Mouse (Mus musculus) limb, embryonic 14.5 days (tissue): ENCODE data around the gene Scfd2. TPM values are rescaled to one million over a fixed set of nuclear protein-coding genes. Genes with fewer than 3 reads are reported as not detected.
A peak's percentile ranks its signal among the peaks of the same experiment; 100 is the strongest.

Experiments used
- ATAC-seq: fragments of 200-750 bp; cut with Nextera tagmentation; 2 replicates; pipeline ENCODE4 v1.8.0; 2017; ENCODE audit warnings: low read depth, moderate number of reproducible peaks, moderate TSS enrichment; ENCODE audit not compliant: low FRiP score
- DNase-seq: peaks from one replicate; pipeline ENCODE4 v3.0.0-alpha.2; 2015; ENCODE audit warnings: low spot score
- H3K27ac ChIP-seq: fragments of 300-500 bp; sonication (generic); replicated peaks from 2 replicates; pipeline ENCODE4 v1.5.1; 2014; ENCODE audit warnings: low read depth, mild to moderate bottlenecking, low read length, moderate library complexity, mixed read lengths
- H3K27me3 ChIP-seq: fragments of 300-500 bp; sonication (generic); 2 replicates; pipeline ENCODE4 v1.6.1; 2014; ENCODE audit warnings: low read length, mixed read lengths; ENCODE audit not compliant: control insufficient read depth, insufficient read depth
- H3K36me3 ChIP-seq: fragments of 300-500 bp; sonication (generic); 2 replicates; pipeline ENCODE4 v1.6.1; 2014; ENCODE audit warnings: mild to moderate bottlenecking, low read length, moderate library complexity, mixed read lengths; ENCODE audit not compliant: control insufficient read depth, insufficient read depth
- H3K4me1 ChIP-seq: fragments of 300-500 bp; sonication (generic); 2 replicates; pipeline ENCODE4 v1.6.1; 2014; ENCODE audit warnings: antibody characterized with exemption, low read length, mixed read lengths; ENCODE audit not compliant: control insufficient read depth, insufficient read depth
- H3K4me2 ChIP-seq: fragments of 300-500 bp; sonication (generic); replicated peaks from 2 replicates; pipeline ENCODE4 v1.6.1; 2014; ENCODE audit warnings: low read depth, mild to moderate bottlenecking, low read length, moderate library complexity; ENCODE audit not compliant: severe bottlenecking
- H3K4me3 ChIP-seq: fragments of 300-500 bp; sonication (generic); replicated peaks from 2 replicates; pipeline ENCODE4 v1.5.1; 2014; ENCODE audit warnings: low read length
- H3K9ac ChIP-seq: fragments of 300-500 bp; sonication (generic); 2 replicates; pipeline ENCODE4 v1.6.1; 2014; ENCODE audit warnings: mild to moderate bottlenecking, low read depth, low read length, moderate library complexity; ENCODE audit not compliant: severe bottlenecking
- H3K9me3 ChIP-seq: fragments of 300-500 bp; sonication (generic); 2 replicates; pipeline ENCODE4 v1.6.1; 2016; ENCODE audit warnings: low read length; ENCODE audit not compliant: control insufficient read depth
- POLR2A ChIP-seq: fragments of 200-500 bp; IDR thresholded peaks from 2 replicates; pipeline ENCODE4 v1.8.0; 2012; ENCODE audit warnings: inconsistent platforms, mild to moderate bottlenecking, moderate library complexity, borderline replicate concordance; ENCODE audit not compliant: insufficient read depth, insufficient read length; ENCODE audit errors: extremely low read depth
- WGBS: fragments of 180-500 bp; shearing (Covaris S2); extraction: QIAGEN DNeasy Blood & Tissue Kit; methylation state at CpG from one replicate; pipeline ENCODE4 v1.1.7; 2014; 5-methylcytosine and 5-hydroxymethylcytosine counted together
- polyA plus RNA-seq, 2 experiments: library from polyadenylated mRNA; depleted of rRNA in 1 of 2; stranded (reverse) in 1 of 2; unstranded in 1 of 2; fragments of >200 nt; fragmentation: Nextera tagmentation in 1 of 2; extraction: Ambion mirVana in 1 of 2; gene quantifications; 2 replicates each; pipeline versions ENCODE4 v1.2.1 to v1.2.3; 2012 to 2014

Gene Scfd2
- polyA plus RNA-seq, 2 experiments, result 9.6 to 16.2 TPM

DNA sequence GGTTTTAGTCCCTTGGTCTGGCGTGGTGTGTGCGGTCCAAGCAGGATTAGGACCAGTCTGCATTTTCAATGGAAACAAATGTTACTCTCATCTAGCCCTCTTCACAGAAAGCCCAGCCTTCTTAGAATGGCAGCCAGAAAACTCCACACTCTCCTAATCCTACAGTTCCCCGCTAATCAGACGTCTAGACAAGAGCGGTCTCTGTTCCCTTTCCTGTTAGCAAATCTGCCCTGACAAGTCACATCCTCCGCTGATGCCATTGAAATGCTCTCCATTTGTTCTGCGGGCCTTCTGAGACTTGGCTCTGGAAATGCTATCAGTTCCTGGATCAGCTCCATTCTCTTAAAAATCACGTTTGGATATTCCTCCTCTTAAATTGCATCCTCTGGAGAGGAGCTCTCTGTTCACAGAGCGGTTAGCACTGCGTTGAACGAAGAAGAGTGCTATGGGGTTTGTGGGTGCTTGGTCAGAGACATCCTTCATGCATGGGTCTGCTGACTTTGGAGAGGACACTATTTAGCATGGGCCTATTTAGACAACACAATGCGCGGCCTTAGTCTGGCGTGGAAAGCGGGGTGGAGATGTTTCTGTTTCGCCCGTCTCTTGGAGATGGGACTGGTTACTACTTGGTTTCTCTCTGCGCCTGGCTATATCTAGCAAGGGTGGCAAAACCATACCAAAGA lies 358.3 kb downstream of the Scfd2 start:
- ATAC-seq (peak; percentile 46), DNase-seq (peak; percentile 85)
- Histone ChIP-seq H3K27me3 (no peaks in the 10 kb centered on the region), H3K9me3 (no peaks in the 10 kb centered on the region), H3K27ac (peak overlapping the region; percentile 84), H3K4me1 (peaks cover 48% of the 10 kb centered on the region), H3K4me2 (peak overlapping the region; percentile 8; the same call in 1 of the 2 replicates), H3K36me3 (no peaks in the 10 kb centered on the region), H3K9ac (no peak overlapping the region), H3K4me3 (no peak overlapping the region)
- WGBS, result 53% methylated on average over 18 of the region's 18 CpGs
- TF ChIP-seq POLR2A, result no peak

DNA sequence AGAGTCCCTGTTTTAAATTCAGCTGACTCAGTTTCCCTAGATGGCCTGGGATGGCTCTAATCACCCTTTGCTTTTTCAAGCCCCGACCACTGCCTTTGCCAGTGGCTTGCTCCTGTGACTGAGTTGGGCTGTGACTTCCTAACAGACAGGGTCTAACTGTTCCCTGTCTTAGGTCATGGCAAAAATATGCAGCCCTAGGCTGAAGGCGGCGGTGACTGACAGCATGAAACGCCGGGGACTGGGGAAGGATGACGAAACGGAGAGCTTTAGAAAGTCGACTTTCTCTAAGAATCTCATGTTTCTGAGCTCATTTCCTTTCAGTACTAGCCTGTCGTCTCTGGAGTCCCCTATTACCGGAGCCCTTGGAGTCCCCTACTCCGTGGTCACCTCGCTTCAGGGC lies 359.4 kb downstream of the Scfd2 start:
- Histone ChIP-seq H3K9ac (no peak overlapping the region), H3K36me3 (no peaks in the 10 kb centered on the region), H3K4me2 (no peak overlapping the region; the same call in 1 of the 2 replicates), H3K9me3 (no peaks in the 10 kb centered on the region), H3K4me3 (no peak overlapping the region), H3K4me1 (peaks cover 51% of the 10 kb centered on the region), H3K27ac (peak overlapping the region; percentile 84), H3K27me3 (no peaks in the 10 kb centered on the region)
- DNase-seq (peak; percentile 79), ATAC-seq (peak; percentile 72)
- no peak for TF ChIP-seq POLR2A
- WGBS, result 29% methylated on average over 12 of the region's 12 CpGs

DNA sequence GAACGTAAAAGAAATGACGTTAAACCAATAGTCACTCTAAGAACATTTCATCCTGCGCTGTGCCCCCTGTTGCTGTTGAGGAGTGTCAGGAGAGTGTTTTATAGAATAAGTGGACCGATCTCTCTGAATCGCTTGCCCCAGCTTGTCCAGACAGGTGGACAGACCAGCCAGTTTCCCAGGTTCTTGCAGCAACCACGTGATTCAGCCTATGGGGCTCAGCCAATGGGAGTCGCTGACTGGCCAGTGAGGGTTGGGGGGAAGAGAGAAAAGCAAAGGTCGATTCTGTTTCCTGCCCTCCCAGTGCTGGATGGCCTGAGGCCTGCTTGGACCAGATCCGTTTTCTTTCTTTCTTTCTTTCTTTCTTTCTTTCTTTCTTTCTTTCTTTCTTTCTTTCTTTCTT lies 359.8 kb downstream of the Scfd2 start:
- DNase-seq, result no peak
- no peaks in the 10 kb centered on the region for H3K9me3 ChIP-seq
- H3K27me3 ChIP-seq, result no peaks in the 10 kb centered on the region
- no peak for TF ChIP-seq POLR2A
- H3K27ac ChIP-seq, result peak overlapping the region; percentile 84; the same call in 1 of the 2 replicates
- peaks cover 51% of the 10 kb centered on the region for H3K4me1 ChIP-seq
- no peaks in the 10 kb centered on the region for H3K36me3 ChIP-seq
- H3K4me3 ChIP-seq, result no peak overlapping the region
- H3K4me2 ChIP-seq, result no peak overlapping the region
- 62% methylated on average over 9 of the region's 9 CpGs for WGBS
- H3K9ac ChIP-seq, result no peak overlapping the region
- ATAC-seq, result no peak

DNA sequence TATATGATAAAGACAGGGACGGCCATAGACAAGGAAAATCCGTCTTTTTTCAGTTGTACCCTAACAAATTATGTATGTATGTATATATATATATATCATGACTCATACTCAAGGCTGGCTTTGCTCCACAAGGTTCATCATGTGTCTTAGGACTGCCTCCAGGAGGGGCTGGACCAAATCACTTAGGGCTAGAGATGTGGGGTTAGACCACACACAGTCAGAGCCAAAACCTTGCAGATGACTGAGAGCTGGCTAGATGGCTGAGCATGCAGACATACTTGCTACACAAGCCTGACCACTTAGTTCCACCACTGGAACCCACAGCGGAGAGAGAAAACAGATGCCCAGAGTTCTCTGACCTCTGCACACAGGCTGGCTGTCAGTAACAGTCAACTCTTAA lies 363.5 kb downstream of the Scfd2 start:
- peaks cover 26% of the 10 kb centered on the region for H3K4me1 ChIP-seq
- no peak for ATAC-seq
- no peak overlapping the region for H3K4me3 ChIP-seq
- H3K27me3 ChIP-seq, result no peaks in the 10 kb centered on the region
- DNase-seq, result no peak
- H3K9me3 ChIP-seq, result no peaks in the 10 kb centered on the region
- H3K36me3 ChIP-seq, result no peaks in the 10 kb centered on the region
- H3K4me2 ChIP-seq, result no peak overlapping the region
- no peak overlapping the region for H3K9ac ChIP-seq
- H3K27ac ChIP-seq, result no peak overlapping the region
- WGBS, result 74% methylated on average over 3 of the region's 3 CpGs
- TF ChIP-seq POLR2A, result no peak

DNA sequence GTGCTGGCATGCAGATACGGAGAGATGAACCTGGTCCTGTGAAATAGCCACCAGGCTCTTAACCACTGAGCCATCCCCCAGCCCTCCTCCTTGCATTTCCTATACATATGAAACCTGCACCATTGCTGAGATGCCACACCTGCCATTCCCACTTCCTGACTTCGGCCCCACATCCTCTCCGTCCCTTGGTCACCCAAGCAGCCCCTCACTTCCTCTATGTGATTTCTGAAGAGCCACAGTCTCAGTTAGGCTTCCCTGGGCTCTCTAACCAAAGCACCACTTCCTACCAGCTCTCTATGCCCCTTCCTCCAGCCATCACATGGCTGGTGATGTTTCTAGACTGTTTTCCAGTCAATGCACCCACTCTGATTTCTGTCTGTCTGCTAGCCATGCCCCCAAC lies 364.9 kb downstream of the Scfd2 start:
- no peak for ATAC-seq
- no peak for TF ChIP-seq POLR2A
- H3K9ac ChIP-seq, result no peak overlapping the region
- no peaks in the 10 kb centered on the region for H3K36me3 ChIP-seq
- H3K4me1 ChIP-seq, result peaks cover 24% of the 10 kb centered on the region
- no peaks in the 10 kb centered on the region for H3K27me3 ChIP-seq
- H3K27ac ChIP-seq, result no peak overlapping the region
- no peak for DNase-seq
- no peaks in the 10 kb centered on the region for H3K9me3 ChIP-seq
- H3K4me2 ChIP-seq, result no peak overlapping the region
- WGBS, result 91% methylated on average over 3 of the region's 3 CpGs
- no peak overlapping the region for H3K4me3 ChIP-seq

DNA sequence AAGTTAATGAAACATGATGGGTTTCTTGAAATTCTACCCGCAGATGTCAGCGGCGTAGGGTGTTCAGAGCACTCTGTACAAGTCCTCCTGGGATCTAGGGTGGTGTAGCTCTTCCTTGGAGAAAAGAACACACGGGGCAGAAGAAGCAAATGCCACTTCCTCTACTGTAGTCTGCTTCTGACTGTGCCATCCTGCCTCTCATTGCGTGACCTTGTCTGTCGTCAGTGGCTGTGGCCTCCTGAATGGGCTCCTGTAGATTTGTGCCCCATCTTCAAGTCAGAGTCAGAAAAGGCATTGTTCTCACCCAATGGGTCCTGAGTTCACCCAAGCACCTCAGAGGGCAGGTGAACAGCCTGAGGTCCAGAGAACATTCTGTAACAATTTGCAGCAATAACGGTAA lies 367.0 kb downstream of the Scfd2 start:
- Histone ChIP-seq H3K9ac (no peak overlapping the region), H3K27me3 (no peaks in the 10 kb centered on the region), H3K9me3 (no peaks in the 10 kb centered on the region), H3K4me1 (peaks cover 39% of the 10 kb centered on the region), H3K36me3 (no peaks in the 10 kb centered on the region), H3K4me2 (no peak overlapping the region), H3K27ac (no peak overlapping the region), H3K4me3 (no peak overlapping the region)
- 88% methylated on average over 7 of the region's 7 CpGs for WGBS
- DNase-seq (no peak), ATAC-seq (no peak)
- no peak for TF ChIP-seq POLR2A
